Mouse (Mus musculus): ENCODE data around the gene Chrnd. TPM values are rescaled to one million over a fixed set of nuclear protein-coding genes. Genes with fewer than 3 reads are reported as not detected.

The Chrnd gene
- polyA plus RNA-seq, 1 experiment from 2014 or later, result 0.31 TPM

GRCm38 (mm10) chr1:87164164-87164795 lies 26.1 kb upstream of the Chrnd start:
- no peaks in the 10 kb centered on the region for H3K36me3 ChIP-seq
- 24% methylated on average over 11 of the region's 11 CpGs for WGBS
- H3K27ac ChIP-seq (replicated peaks), result peak overlapping the region; percentile 71
- H3K9ac ChIP-seq, result no peak overlapping the region
- H3K4me2 ChIP-seq, result no peak overlapping the region
- ATAC-seq (ENCODE audit: low read depth), result peak; percentile 27; the same call in 1 of the 2 replicates
- peaks cover 23% of the 10 kb centered on the region for H3K4me1 ChIP-seq (replicated peaks)
- H3K27me3 ChIP-seq, result peaks cover 48% of the 10 kb centered on the region
- H3K4me3 ChIP-seq, result no peak overlapping the region
- no peaks in the 10 kb centered on the region for H3K9me3 ChIP-seq

- ATAC-seq (ENCODE audit: low read depth), result peak; percentile 30; the same call in 1 of the 2 replicates
- no peaks in the 10 kb centered on the region for H3K36me3 ChIP-seq
- H3K4me2 ChIP-seq, result no peak overlapping the region
- 38% methylated on average over 9 of the region's 9 CpGs for whole genome bisulfite sequencing
- no peaks in the 10 kb centered on the region for H3K9me3 ChIP-seq
- H3K9ac ChIP-seq, result no peak overlapping the region
- H3K4me1 ChIP-seq (replicated peaks), result peaks cover 29% of the 10 kb centered on the region
- H3K4me3 ChIP-seq, result no peak overlapping the region
- H3K27ac ChIP-seq (replicated peaks), result peak overlapping the region; percentile 71
- H3K27me3 ChIP-seq, result peaks cover 48% of the 10 kb centered on the region
These were observed 25.6 kb upstream of the Chrnd start for GRCm38 (mm10) chr1:87164796-87165184.

- peak; percentile 20 for ATAC-seq (ENCODE audit: low read depth)
- peaks cover 42% of the 10 kb centered on the region for H3K27me3 ChIP-seq
- H3K9me3 ChIP-seq, result no peaks in the 10 kb centered on the region
- H3K4me1 ChIP-seq (replicated peaks), result peaks cover 64% of the 10 kb centered on the region
- no peak overlapping the region for H3K4me3 ChIP-seq
- WGBS, result 4% methylated on average over 18 of the region's 19 CpGs
- peak overlapping the region; percentile 2; the same call in 1 of the 2 replicates for H3K4me2 ChIP-seq
- H3K36me3 ChIP-seq, result no peaks in the 10 kb centered on the region
- no peak overlapping the region for H3K9ac ChIP-seq
- H3K27ac ChIP-seq (replicated peaks), result peak overlapping the region; percentile 84
These were observed 19.9 kb upstream of the Chrnd start for GRCm38 (mm10) chr1:87170458-87170857.

GRCm38 (mm10) chr1:87171312-87171711 lies 19.1 kb upstream of the Chrnd start:
- Histone ChIP-seq H3K9me3 (no peaks in the 10 kb centered on the region), H3K27ac (replicated peaks) (0 out of 2 replicates have a peak overlapping the region, but pooled peaks have one; percentile 84), H3K4me1 (replicated peaks) (peaks cover 73% of the 10 kb centered on the region), H3K4me2 (no peak overlapping the region), H3K27me3 (peaks cover 37% of the 10 kb centered on the region), H3K9ac (no peak overlapping the region), H3K36me3 (no peaks in the 10 kb centered on the region), H3K4me3 (no peak overlapping the region)
- ATAC-seq (ENCODE audit: low read depth), result no peak
- 87% methylated on average over 1 of the region's 1 CpGs for WGBS

- no peak for ATAC-seq (ENCODE audit: low read depth)
- 36% methylated on average over 9 of the region's 9 CpGs for WGBS
- Histone ChIP-seq H3K36me3 (no peaks in the 10 kb centered on the region), H3K4me1 (replicated peaks) (peaks cover 79% of the 10 kb centered on the region), H3K9me3 (no peaks in the 10 kb centered on the region), H3K27me3 (peaks cover 27% of the 10 kb centered on the region), H3K27ac (replicated peaks) (peak overlapping the region; percentile 50; the same call in 1 of the 2 replicates), H3K4me3 (no peak overlapping the region), H3K9ac (0 out of 2 replicates have a peak overlapping the region, but pooled peaks have one; percentile 3), H3K4me2 (no peak overlapping the region)
These were observed 18.1 kb upstream of the Chrnd start for GRCm38 (mm10) chr1:87172316-87172715.

- H3K4me1 ChIP-seq (replicated peaks), result peaks cover 76% of the 10 kb centered on the region
- no peak overlapping the region for H3K4me2 ChIP-seq
- H3K9me3 ChIP-seq, result no peaks in the 10 kb centered on the region
- no peak overlapping the region for H3K9ac ChIP-seq
- no peak overlapping the region for H3K27ac ChIP-seq (replicated peaks)
- no peak for ATAC-seq (ENCODE audit: low read depth)
- no peaks in the 10 kb centered on the region for H3K36me3 ChIP-seq
- no peak overlapping the region for H3K4me3 ChIP-seq
- H3K27me3 ChIP-seq, result peaks cover 20% of the 10 kb centered on the region
- WGBS, result 21% methylated on average over 28 of the region's 28 CpGs
These were observed 16.1 kb upstream of the Chrnd start for GRCm38 (mm10) chr1:87174006-87174955.

GRCm38 (mm10) chr1:87175852-87176292 lies 14.5 kb upstream of the Chrnd start:
- WGBS, result 5% methylated on average over 11 of the region's 11 CpGs
- H3K4me2 ChIP-seq, result peak overlapping the region; percentile 26; the same call in 1 of the 2 replicates

DNA sequence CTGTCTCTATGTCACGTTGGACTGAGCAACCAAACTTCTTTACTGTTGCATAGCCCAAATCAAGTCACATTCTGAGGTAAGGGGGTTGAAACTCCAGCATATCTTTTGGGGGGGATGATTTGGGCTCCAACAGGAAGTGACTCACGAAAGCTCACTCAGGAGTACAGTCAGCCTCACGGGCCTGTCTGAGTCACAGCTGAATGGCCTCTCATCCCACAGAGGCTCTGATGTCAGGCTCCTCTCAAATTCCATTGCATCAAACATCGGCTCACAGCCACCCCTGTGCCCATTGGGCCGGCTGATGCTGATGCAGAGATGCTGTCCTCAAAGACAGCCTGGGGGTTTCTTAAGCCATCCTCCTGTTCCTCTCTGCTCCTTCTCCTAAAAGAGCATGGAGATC lies 9.5 kb upstream of the Chrnd start:
- Histone ChIP-seq H3K4me1 (replicated peaks) (peaks cover 34% of the 10 kb centered on the region), H3K27me3 (peaks cover 56% of the 10 kb centered on the region), H3K4me2 (no peak overlapping the region), H3K4me3 (no peak overlapping the region), H3K9me3 (no peaks in the 10 kb centered on the region), H3K36me3 (no peaks in the 10 kb centered on the region), H3K9ac (no peak overlapping the region), H3K27ac (replicated peaks) (no peak overlapping the region)
- 63% methylated on average over 5 of the region's 5 CpGs for WGBS
- ATAC-seq (ENCODE audit: low read depth), result no peak

More at GRCm38 (mm10) chr1:87175852-87176292, 14.5 kb upstream of the Chrnd start:
- Histone ChIP-seq H3K27me3 (peaks cover 23% of the 10 kb centered on the region), H3K36me3 (no peaks in the 10 kb centered on the region), H3K4me3 (no peak overlapping the region), H3K9ac (no peak overlapping the region), H3K9me3 (no peaks in the 10 kb centered on the region), H3K4me1 (replicated peaks) (peaks cover 60% of the 10 kb centered on the region), H3K27ac (replicated peaks) (peak overlapping the region; percentile 69)
- ATAC-seq (ENCODE audit: low read depth), result peak; percentile 89

- no peak within 1 kb of the TSS for H3K9ac ChIP-seq
These were observed 7.4 kb upstream of the Chrnd start, which contains the start of gene Prss56 for GRCm38 (mm10) chr1:87183013-87183412. Prss56 (plus strand) TSS chr1:87183313.

GRCm38 (mm10) chr1:87183998-87184750 lies 6.2 kb upstream of the Chrnd start:
- WGBS, result 30% methylated on average over 15 of the region's 15 CpGs
- Histone ChIP-seq H3K4me3 (0 out of 2 replicates have a peak overlapping the region, but pooled peaks have one; percentile 14), H3K9me3 (no peaks in the 10 kb centered on the region), H3K4me1 (replicated peaks) (peaks cover 26% of the 10 kb centered on the region), H3K4me2 (peak overlapping the region; percentile 39), H3K36me3 (no peaks in the 10 kb centered on the region), H3K27me3 (peaks cover 86% of the 10 kb centered on the region), H3K9ac (peak overlapping the region; percentile 34; the same call in 1 of the 2 replicates), H3K27ac (replicated peaks) (no peak overlapping the region)
- no peak; the same call in 1 of the 2 replicates for ATAC-seq (ENCODE audit: low read depth)

More at GRCm38 (mm10) chr1:87183013-87183412, 7.4 kb upstream of the Chrnd start, which contains the start of gene Prss56:
- H3K4me3 ChIP-seq, result no peak within 1 kb of the TSS
- 27% methylated on average over 9 of the region's 9 CpGs for WGBS
- H3K9me3 ChIP-seq, result no peaks in the 10 kb centered on the region
- ATAC-seq (ENCODE audit: low read depth), result no peak
- no peaks in the 10 kb centered on the region for H3K36me3 ChIP-seq
- peaks cover 76% of the 10 kb centered on the region for H3K27me3 ChIP-seq
- H3K4me2 ChIP-seq, result no peak within 1 kb of the TSS
- H3K27ac ChIP-seq (replicated peaks), result no peak within 1 kb of the TSS
- peaks cover 31% of the 10 kb centered on the region for H3K4me1 ChIP-seq (replicated peaks)

DNA sequence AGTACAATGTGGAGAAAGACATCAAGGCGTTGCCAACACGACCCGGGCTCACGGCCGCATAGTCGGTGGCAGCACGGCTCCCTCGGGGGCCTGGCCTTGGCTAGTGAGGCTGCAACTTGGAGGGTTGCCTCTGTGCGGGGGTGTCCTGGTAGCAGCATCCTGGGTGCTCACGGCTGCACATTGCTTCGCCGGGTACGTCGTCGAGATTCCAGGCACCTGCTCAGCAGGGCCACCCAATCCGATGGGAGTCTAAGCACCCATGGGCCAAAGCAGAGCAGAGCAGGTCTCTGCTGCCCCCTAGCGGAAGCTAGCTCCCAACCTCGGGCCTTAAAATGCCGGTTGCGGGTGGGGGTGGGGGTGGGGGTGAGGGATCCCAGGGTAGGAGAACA lies 5.7 kb upstream of the Chrnd start:
- Histone ChIP-seq H3K4me3 (0 out of 2 replicates have a peak overlapping the region, but pooled peaks have one; percentile 14), H3K4me1 (replicated peaks) (peaks cover 26% of the 10 kb centered on the region), H3K36me3 (no peaks in the 10 kb centered on the region), H3K9me3 (no peaks in the 10 kb centered on the region), H3K9ac (peak overlapping the region; percentile 34; the same call in 1 of the 2 replicates), H3K27me3 (peaks cover 86% of the 10 kb centered on the region), H3K4me2 (peak overlapping the region; percentile 39), H3K27ac (replicated peaks) (no peak overlapping the region)
- peak; percentile 26; the same call in 1 of the 2 replicates for ATAC-seq (ENCODE audit: low read depth)
- 8% methylated on average over 20 of the region's 20 CpGs for WGBS
